In the genomic region with DNA sequence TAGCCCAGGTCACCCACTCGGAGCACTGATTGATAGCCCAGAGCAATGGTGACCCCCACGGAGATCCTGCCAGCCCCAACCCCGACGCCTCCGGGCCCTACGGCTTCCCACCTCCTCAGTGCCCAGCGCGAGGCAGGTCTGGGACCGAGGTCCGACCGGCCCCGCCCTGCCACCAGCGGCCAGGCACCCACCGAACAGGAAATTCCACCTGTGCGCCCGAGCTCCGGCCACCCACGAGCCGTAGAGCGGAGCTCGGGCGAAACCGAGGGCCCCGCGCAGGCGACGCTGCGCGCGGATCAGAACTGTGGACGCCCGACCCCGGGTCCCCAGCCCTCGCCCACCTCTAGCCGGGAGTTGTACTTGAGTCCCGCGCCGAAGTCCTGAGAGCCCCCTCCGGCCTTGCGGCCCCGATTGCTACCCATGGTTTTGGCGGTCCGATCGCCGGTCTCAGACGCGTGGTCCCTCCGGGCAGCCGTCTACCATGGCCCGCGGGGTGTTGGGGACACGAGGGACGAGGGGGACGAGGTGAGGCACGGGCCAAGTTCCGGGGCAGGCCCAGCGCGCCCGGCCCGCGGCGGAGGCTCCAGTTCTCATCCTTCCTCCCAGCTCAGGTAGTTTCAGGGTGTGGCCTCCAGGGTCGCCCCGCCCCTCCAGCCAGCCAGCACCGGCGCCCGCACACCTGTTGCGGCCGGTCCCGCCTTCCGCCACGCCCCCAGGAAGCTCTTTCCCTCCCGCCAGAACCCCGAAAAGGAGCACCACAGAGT, we compare ENCODE assay signal across 7 mouse cellular contexts. TPM values are rescaled to one million over a fixed set of nuclear protein-coding genes. Genes with fewer than 3 reads are reported as not detected.
DNase-seq lines count a peak whose midpoint lies in the region; ATAC-seq and TF ChIP-seq lines count a peak whose summit lies in the region.

A gene (minus strand): TSS at position 649 of the 764 bp plus-strand sequence.

- 0 out of 2 replicates have a peak, but pooled peaks have one; percentile 27 for ATAC-seq in heart, embryonic 15.5 days (replicated peaks; ENCODE audit: insufficient number of reproducible peaks, insufficient read depth, low FRiP score, low read depth)
- ATAC-seq in megakaryocyte progenitor cell, adult 5-6 weeks (replicated peaks; ENCODE audit: poor library complexity) = peak; percentile 33; the same call in 1 of the 2 replicates
- ATAC-seq in stomach, embryonic 16.5 days (ENCODE audit: insufficient read depth, low FRiP score) = peak; percentile 92

- H3K79me2 ChIP-seq in CH12.LX (replicated peaks; ENCODE audit: control insufficient read depth, extremely low read depth, insufficient read depth, poor library complexity, severe bottlenecking) = no peaks in the 10 kb centered on the region

- H3K4me3 ChIP-seq in CH12.LX (replicated peaks in 1 of 3; ENCODE audit: low read depth in 2 of 3, low read length in 2 of 3, poor library complexity in 1 of 3) = peak within 1 kb of the TSS; percentile 51 to 68 (median 67)
- H3K4me3 ChIP-seq in heart, embryonic 15.5 days = peak within 1 kb of the TSS; percentile 55
- peak within 1 kb of the TSS; percentile 54 for H3K4me3 ChIP-seq in stomach, embryonic 16.5 days (replicated peaks; ENCODE audit: low read length)

- no peak within 1 kb of the TSS for H3K27ac ChIP-seq in CH12.LX (ENCODE audit: insufficient read depth, low read depth)
- no peak within 1 kb of the TSS for H3K27ac ChIP-seq in heart, embryonic 15.5 days
- H3K27ac ChIP-seq in stomach, embryonic 16.5 days (ENCODE audit: low read length) = peak within 1 kb of the TSS; percentile 65

- H3K9ac ChIP-seq in CH12.LX (ENCODE audit: insufficient read depth, low read depth) = peak within 1 kb of the TSS; percentile 32; the same call in 1 of the 2 replicates
- H3K9ac ChIP-seq in heart, embryonic 15.5 days = peak within 1 kb of the TSS; percentile 52
- H3K9ac ChIP-seq in stomach, embryonic 16.5 days (ENCODE audit: low read length) = peak within 1 kb of the TSS; percentile 76

- H3K36me3 ChIP-seq in CH12.LX (replicated peaks in 1 of 2; ENCODE audit: control insufficient read depth in 1 of 2, insufficient read depth in 1 of 2, low read length in 1 of 2) = no peaks in the 10 kb centered on the region
- no peaks in the 10 kb centered on the region for H3K36me3 ChIP-seq in heart, embryonic 15.5 days
- H3K36me3 ChIP-seq in stomach, embryonic 16.5 days (ENCODE audit: control insufficient read depth, insufficient read depth, low read length) = no peaks in the 10 kb centered on the region

- no peak for DNase-seq in CH12.LX (ENCODE audit: extremely low read depth)
- DNase-seq in T-cell, adult 2 months (ENCODE audit: low spot score) = peak; percentile 20
- peak; percentile 77 to 86 for DNase-seq in kidney, postnatal 4 days
- DNase-seq in layer of hippocampus, adult 9-11 months = no peak

- H3K4me2 ChIP-seq in CH12.LX (ENCODE audit: insufficient read depth, low read depth, poor library complexity, severe bottlenecking) = peak within 1 kb of the TSS; percentile 86
- H3K4me2 ChIP-seq in heart, embryonic 15.5 days = peak within 1 kb of the TSS; percentile 94
- peak within 1 kb of the TSS; percentile 57 for H3K4me2 ChIP-seq in stomach, embryonic 16.5 days (ENCODE audit: low read depth, low read length)

- H3K27me3 ChIP-seq in CH12.LX (replicated peaks) = peaks cover 39% of the 10 kb centered on the region
- peaks cover 77% of the 10 kb centered on the region for H3K27me3 ChIP-seq in heart, embryonic 15.5 days
- peaks cover 8% of the 10 kb centered on the region; the same call in 1 of the 2 replicates for H3K27me3 ChIP-seq in stomach, embryonic 16.5 days (ENCODE audit: control insufficient read depth, insufficient read depth, low read length)

- H3K9me3 ChIP-seq in CH12.LX (replicated peaks; ENCODE audit: low read length) = no peaks in the 10 kb centered on the region
- H3K9me3 ChIP-seq in heart, embryonic 15.5 days (replicated peaks) = no peaks in the 10 kb centered on the region
- no peaks in the 10 kb centered on the region for H3K9me3 ChIP-seq in stomach, embryonic 16.5 days (replicated peaks; ENCODE audit: control insufficient read depth, low read length)

- under 1% methylated on average over 74 of the region's 74 CpGs for WGBS in heart, embryonic 15.5 days
- WGBS in stomach, embryonic 16.5 days = under 1% methylated on average over 73 of the region's 74 CpGs

- H3K4me1 ChIP-seq in CH12.LX (ENCODE audit: control insufficient read depth in 1 of 2, insufficient read depth in 2 of 2) = peaks cover 3 to 23% of the 10 kb centered on the region in 2 experiments
- peaks cover 18% of the 10 kb centered on the region for H3K4me1 ChIP-seq in heart, embryonic 15.5 days (replicated peaks)
- H3K4me1 ChIP-seq in stomach, embryonic 16.5 days (ENCODE audit: control insufficient read depth, insufficient read depth, low read length) = peaks cover 24% of the 10 kb centered on the region

- dilution Hi-C loops in CH12.LX (cut with MboI; ENCODE audit: extremely low pct_ligation_motif_present, extremely low pct_unique_long_range_greater_than_20kb, low sequenced_read_pairs) = no loop called here

- no peak for TF ChIP-seq CTCF in CH12.LX (conservative IDR thresholded peaks at IDR 0.05 in 1 of 2, IDR thresholded peaks at IDR 0.05 in 1 of 2; ENCODE audit: low read depth in 2 of 2, low read length in 2 of 2)

- in situ Hi-C loops in CH12.LX (cut with MboI; ENCODE audit: low pct_ligation_motif_present, low pct_unique_long_range_greater_than_20kb, low sequenced_read_pairs) = no loop called here

- TF ChIP-seq EP300 in CH12.LX (IDR thresholded peaks at IDR 0.05; ENCODE audit: low read length) = no peak

- TF ChIP-seq POLR2A in CH12.LX (IDR thresholded peaks at IDR 0.05; ENCODE audit: low read depth, low read length) = no peak

- TF ChIP-seq RAD21 in CH12.LX (IDR thresholded peaks at IDR 0.05; ENCODE audit: low read depth, low read length) = no peak

TF ChIP-seq in CH12.LX, 34 proteins besides CTCF, POLR2A, EP300 and RAD21:
- no peak for TF ChIP-seq TBP (conservative IDR thresholded peaks at IDR 0.05; ENCODE audit: low read depth, low read length)
- no peak for TF ChIP-seq MYC (IDR thresholded peaks at IDR 0.05; ENCODE audit: low read depth, low read length)
- TF ChIP-seq PAX5 (IDR thresholded peaks at IDR 0.05; ENCODE audit: low read length) = no peak
- no peak for TF ChIP-seq CHD1 (IDR thresholded peaks at IDR 0.05; ENCODE audit: low read depth, low read length)
- TF ChIP-seq ELF1 (IDR thresholded peaks at IDR 0.05; ENCODE audit: low read depth, low read length) = no peak
- no peak for TF ChIP-seq ZC3H11A (IDR thresholded peaks at IDR 0.05; ENCODE audit: low read depth, low read length)
- TF ChIP-seq HCFC1 (IDR thresholded peaks at IDR 0.05; ENCODE audit: low read depth, low read length) = no peak
- no peak for TF ChIP-seq ZNF384 (IDR thresholded peaks at IDR 0.05; ENCODE audit: low read depth, low read length)
- TF ChIP-seq POLR2AphosphoS2 (IDR thresholded peaks at IDR 0.05; ENCODE audit: low read depth, low read length) = no peak

RNA-seq across cellular contexts. Expression of the gene that starts here (rescaled TPM):
- 8.9 and 10.9 TPM in 2 replicates for total RNA-seq in CH12.LX (2012; rRNA removed)
- total RNA-seq in CH12.LX (2014; rRNA removed) = 4.3 and 5.2 TPM in 2 replicates
- 8.6 and 9.6 TPM in 2 replicates for polyA plus RNA-seq in CH12.LX (2012; ENCODE audit: insufficient read length, low read depth)
- 2.2 and 6.6 TPM in 2 replicates for polyA plus RNA-seq in heart, embryonic 15.5 days (2015; fragmentation: Nextera tagmentation; extraction: Ambion mirVana)
- 3.0 and 3.2 TPM in 2 replicates for total RNA-seq in megakaryocyte progenitor cell, adult 5-6 weeks (2015)
- 8.0 and 15.9 TPM in 2 replicates for total RNA-seq in megakaryocyte progenitor cell, adult 5-6 weeks (2017)
- 77.9 and 96.3 TPM in 2 replicates for polyA plus RNA-seq in stomach, embryonic 16.5 days (2015; fragmentation: Nextera tagmentation; extraction: Ambion mirVana)

Comparison
In these comparisons a context has a peak if more than half of its experiments do, and no peak if none do; other contexts are left out.
1. DNase-seq: peak in T-cell, adult 2 months (single experiment) and kidney, postnatal 4 days (2 of 2); none in CH12.LX (single experiment) and layer of hippocampus, adult 9-11 months (single experiment).
2. ATAC-seq: peak in every context shown above with its lines; median percentile 92 in stomach, embryonic 16.5 days; 33 in megakaryocyte progenitor cell, adult 5-6 weeks; 27 in heart, embryonic 15.5 days.
3. Peak in every context shown above with its lines, with median percentiles within 50 percentile points of each other: H3K4me2 ChIP-seq, H3K4me3 ChIP-seq and H3K9ac ChIP-seq.